Mouse (Mus musculus) liver, adult 2 months (tissue): ENCODE measurements at regions not wholly inside any gene's neighbourhood (a gene's known extent, or its start where the extent isn't known, plus 50 kb on each side); places are given as distances from the start of the nearest gene placed in this dataset.

Source experiments
- CTCF ChIP-seq: fragments of 200-500 bp; IDR thresholded peaks from 2 replicates; pipeline ENCODE4 v1.5.1; 2011; ENCODE audit warnings: low read depth, low read length, control low read depth
- POLR2A ChIP-seq: fragments of 200-500 bp; IDR thresholded peaks from 2 replicates; pipeline ENCODE4 v1.6.1; 2011; ENCODE audit warnings: low read length, control low read depth; ENCODE audit not compliant: insufficient read depth; ENCODE audit errors: extremely low read depth

DNA sequence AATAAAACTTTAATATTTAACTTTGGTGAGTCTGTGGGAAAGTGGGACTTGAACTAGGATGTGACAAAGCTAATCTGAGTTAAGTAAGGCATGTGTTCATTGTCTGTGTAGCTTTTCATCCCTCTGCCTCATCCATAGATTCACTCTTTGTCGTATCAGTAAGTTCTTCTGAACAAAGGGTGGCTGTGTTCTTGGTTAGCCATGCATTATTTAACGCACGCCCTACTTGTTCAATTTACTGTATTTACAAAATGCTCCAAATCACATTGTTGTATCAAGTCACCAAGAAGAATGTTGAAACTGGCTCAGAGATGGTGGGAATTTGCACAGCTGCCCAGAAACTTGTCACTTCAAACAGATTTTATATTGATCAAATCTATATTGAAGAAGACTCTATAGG, 132.2 kb upstream of the Meis1 start:
- no peak for TF ChIP-seq POLR2A
- no peak for TF ChIP-seq CTCF
